Mouse (Mus musculus): Measurements from ENCODE around the gene Abtb2.

GRCm38 (mm10) chr2:103594592-103595011, 28.5 kb downstream of the Abtb2 start:
- no peak for TF ChIP-seq POLR2A (IDR thresholded peaks at IDR 0.05; ENCODE audit: insufficient read depth, low read depth, low read length)
- no peak for TF ChIP-seq EP300 (IDR thresholded peaks at IDR 0.05; ENCODE audit: insufficient read depth, low read depth, low read length)
- no peak for TF ChIP-seq CTCF (IDR thresholded peaks at IDR 0.05)
